ENCODE assay signal across 23 mouse cellular contexts in the genomic region with DNA sequence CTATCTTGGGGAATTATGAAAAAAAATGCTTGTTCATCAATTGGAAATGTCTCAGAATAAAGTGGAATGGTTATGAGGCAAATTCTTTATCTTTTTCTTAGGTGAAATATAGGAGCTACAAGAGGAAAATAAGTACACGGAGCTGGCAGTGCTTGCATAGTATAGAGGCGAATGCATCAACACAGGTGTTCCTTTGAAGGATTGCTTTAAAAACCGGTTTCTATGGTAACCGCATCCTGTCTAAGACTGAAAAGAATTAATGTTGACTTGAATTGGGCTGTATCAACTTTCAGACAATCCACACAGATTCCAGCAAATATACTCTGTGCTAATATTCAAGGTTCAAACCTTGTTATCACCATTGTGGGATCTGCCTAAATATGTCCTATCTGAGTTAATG.
"Had no signal": no experiment of that assay in that cellular context is flagged by ENCODE, and none has a peak within 500 bp of the region (broad histone marks: within the 10 kb centered on the region; RNA-seq: fewer than 3 reads in every experiment).

No protein-coding gene starts in this region.

- H3K4me2 ChIP-seq: kidney, embryonic 15.5 days; limb, embryonic 12.5 days; limb, embryonic 15.5 days; liver, embryonic 11.5 days; lung, embryonic 14.5 days; neural tube, embryonic 13.5 days; stomach, embryonic 15.5 days had no signal

- H3K4me1 ChIP-seq: limb, embryonic 12.5 days; megakaryocyte, embryonic 14.5 days had no signal

- H3K36me3 ChIP-seq: kidney, embryonic 15.5 days; limb, embryonic 12.5 days; limb, embryonic 15.5 days; midbrain, embryonic 10.5 days; neural tube, embryonic 13.5 days; stomach, embryonic 15.5 days had no signal

- ATAC-seq: liver, postnatal 0 days; lung, postnatal 0 days had no signal

- H3K27ac ChIP-seq: kidney, embryonic 15.5 days; limb, embryonic 12.5 days; limb, embryonic 15.5 days; liver, embryonic 14.5 days; midbrain, embryonic 10.5 days; neural tube, embryonic 13.5 days; stomach, embryonic 15.5 days had no signal

- H3K9me3 ChIP-seq: kidney, embryonic 15.5 days; limb, embryonic 12.5 days; limb, embryonic 15.5 days; midbrain, embryonic 10.5 days; neural tube, embryonic 13.5 days; stomach, embryonic 15.5 days had no signal

- H3K4me3 ChIP-seq: kidney, embryonic 15.5 days; limb, embryonic 12.5 days; limb, embryonic 15.5 days; megakaryocyte, embryonic 14.5 days; midbrain, embryonic 10.5 days; myocyte; neural tube, embryonic 13.5 days; stomach, embryonic 15.5 days had no signal

- H3K27me3 ChIP-seq: kidney, embryonic 15.5 days; limb, embryonic 12.5 days; limb, embryonic 15.5 days; megakaryocyte, embryonic 14.5 days; neural tube, embryonic 13.5 days; stomach, embryonic 15.5 days had no signal

- DNase-seq: kidney, adult 11 months; kidney, adult 8-10 months; kidney, postnatal 10 days; kidney, postnatal 4 days; left cerebral cortex, postnatal 4 days; liver, postnatal 0 days; lung, embryonic 14.5 days; lung, postnatal 36 days; retina, postnatal 1 day; right cerebral cortex, postnatal 25 days; spleen, adult 18-20 months; thymus, postnatal 36 days had no signal

- H3K9ac ChIP-seq: kidney, embryonic 15.5 days; limb, embryonic 12.5 days; limb, embryonic 15.5 days; liver, embryonic 14.5 days; liver, postnatal 0 days; lung, embryonic 14.5 days; neural tube, embryonic 13.5 days; stomach, embryonic 15.5 days had no signal
